Mouse (Mus musculus) large intestine, adult 2 months (tissue): Measurements from ENCODE around the gene Slc25a21. TPM values are rescaled to one million over a fixed set of nuclear protein-coding genes. Genes with fewer than 3 reads are reported as not detected.

Experiments used
- DNase-seq: peaks from one replicate; pipeline ENCODE4 v3.0.0-alpha.2; 2012; ENCODE audit warnings: low read depth, low spot score
- WGBS: fragments of 180-500 bp; shearing (Covaris S2); methylation state at CpG from one replicate; pipeline ENCODE4 v1.1.7; 2018; 5-methylcytosine and 5-hydroxymethylcytosine counted together
- polyA plus RNA-seq: library from polyadenylated mRNA; depleted of rRNA; stranded (reverse); fragments of >200 nt; gene quantifications from 2 replicates; pipeline ENCODE4 v1.2.3, GENCODE M21; 2012

The Slc25a21 gene
- polyA plus RNA-seq, 1 experiment = not detected

GRCm38 (mm10) chr12:57072616-57073015, 124.7 kb downstream of the Slc25a21 start:
- no peak for DNase-seq
- WGBS = 83% methylated on average over 2 of the region's 2 CpGs

GRCm38 (mm10) chr12:57068607-57069006, 128.7 kb downstream of the Slc25a21 start:
- 39% methylated on average over 5 of the region's 5 CpGs for WGBS
- no peak for DNase-seq

GRCm38 (mm10) chr12:57019737-57020136, 177.5 kb downstream of the Slc25a21 start:
- no peak for DNase-seq
- 38% methylated on average over 4 of the region's 4 CpGs for WGBS

- no peak for DNase-seq
- 71% methylated on average over 3 of the region's 3 CpGs for WGBS
Measured at GRCm38 (mm10) chr12:57016845-57017244, 180.4 kb downstream of the Slc25a21 start.

GRCm38 (mm10) chr12:57016324-57016723, 180.9 kb downstream of the Slc25a21 start:
- no peak for DNase-seq
- WGBS = 72% methylated on average over 3 of the region's 3 CpGs

- no peak for DNase-seq
- WGBS = 29% methylated on average over 11 of the region's 11 CpGs
Measured at GRCm38 (mm10) chr12:57009010-57009409, 188.3 kb downstream of the Slc25a21 start.

GRCm38 (mm10) chr12:56986049-56986448, 211.2 kb downstream of the Slc25a21 start:
- WGBS = 5% methylated on average over 5 of the region's 5 CpGs
- DNase-seq = peak; percentile 24

- no peak for DNase-seq
- WGBS = 58% methylated on average over 18 of the region's 18 CpGs
Measured at GRCm38 (mm10) chr12:56982066-56982626, 215.1 kb downstream of the Slc25a21 start.

- DNase-seq = no peak
- WGBS = 91% methylated on average over 6 of the region's 6 CpGs
Measured at GRCm38 (mm10) chr12:56975256-56975655, 222.0 kb downstream of the Slc25a21 start.

- WGBS = 64% methylated on average over 4 of the region's 4 CpGs
- no peak for DNase-seq
Measured at GRCm38 (mm10) chr12:56963236-56963635, 234.0 kb downstream of the Slc25a21 start.

- DNase-seq = peak; percentile 22
- WGBS = 40% methylated on average over 9 of the region's 9 CpGs
Measured at GRCm38 (mm10) chr12:56959230-56960051, 237.8 kb downstream of the Slc25a21 start.

GRCm38 (mm10) chr12:56958244-56958643, 239.0 kb downstream of the Slc25a21 start:
- DNase-seq = no peak
- WGBS = 62% methylated on average over 11 of the region's 11 CpGs

GRCm38 (mm10) chr12:56951749-56952657, 245.3 kb downstream of the Slc25a21 start:
- DNase-seq = peak; percentile 90
- 18% methylated on average over 11 of the region's 11 CpGs for WGBS

- no peak for DNase-seq
- WGBS = 81% methylated on average over 1 of the region's 1 CpGs
Measured at GRCm38 (mm10) chr12:56944265-56944664, 253.0 kb downstream of the Slc25a21 start.

- 49% methylated on average over 3 of the region's 3 CpGs for WGBS
- DNase-seq = no peak
Measured at GRCm38 (mm10) chr12:56940861-56941260, 256.4 kb downstream of the Slc25a21 start.

GRCm38 (mm10) chr12:56918145-56918544, 279.1 kb downstream of the Slc25a21 start:
- no peak for DNase-seq
- WGBS = 75% methylated on average over 6 of the region's 6 CpGs

GRCm38 (mm10) chr12:56906476-56906875, 290.8 kb downstream of the Slc25a21 start:
- WGBS = 33% methylated on average over 5 of the region's 5 CpGs
- no peak for DNase-seq

- DNase-seq = no peak
- 25% methylated on average over 9 of the region's 9 CpGs for WGBS
Measured at GRCm38 (mm10) chr12:56905652-56906305, 291.5 kb downstream of the Slc25a21 start.

- no peak for DNase-seq
- 36% methylated on average over 7 of the region's 7 CpGs for WGBS
Measured at GRCm38 (mm10) chr12:56905222-56905621, 292.1 kb downstream of the Slc25a21 start.
